Mouse (Mus musculus): ENCODE data around the gene Ramp1. TPM values are rescaled to one million over a fixed set of nuclear protein-coding genes. Genes with fewer than 3 reads are reported as not detected.

Ramp1 gene
- polyA plus RNA-seq, 1 experiment from 2014 or later, result 0.47 TPM

DNA sequence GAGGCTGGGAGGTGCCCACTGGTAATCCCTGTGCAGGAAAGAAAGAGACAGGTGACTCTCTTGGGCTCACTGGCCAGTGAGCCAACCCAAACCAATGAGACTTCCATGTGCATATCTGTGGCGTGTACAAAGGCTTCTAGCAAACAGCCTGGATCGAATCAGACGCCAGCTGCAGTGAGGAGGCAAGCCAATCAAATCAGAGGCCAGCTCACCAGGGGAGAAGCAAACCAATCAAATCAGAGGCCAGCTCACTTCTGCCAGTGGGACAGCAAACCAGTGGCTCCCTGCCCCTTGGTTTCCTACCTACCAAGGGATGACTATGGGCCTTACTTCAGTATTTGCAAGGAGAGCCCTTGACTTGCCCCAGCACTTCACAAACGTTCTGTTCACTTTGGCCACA is 46.9 kb downstream of the Ramp1 start:
- Histone ChIP-seq H3K4me3 (no peak overlapping the region), H3K27ac (replicated peaks) (no peak overlapping the region), H3K36me3 (no peaks in the 10 kb centered on the region), H3K27me3 (ENCODE audit: low read depth, poor library complexity, severe bottlenecking) (no peaks in the 10 kb centered on the region), H3K9me3 (replicated peaks) (no peaks in the 10 kb centered on the region), H3K4me1 (peaks cover 12% of the 10 kb centered on the region; the same call in 1 of the 2 replicates)
- 71% methylated on average over 4 of the region's 4 CpGs for WGBS
- no peak for DNase-seq (ENCODE audit: low spot score)

DNA sequence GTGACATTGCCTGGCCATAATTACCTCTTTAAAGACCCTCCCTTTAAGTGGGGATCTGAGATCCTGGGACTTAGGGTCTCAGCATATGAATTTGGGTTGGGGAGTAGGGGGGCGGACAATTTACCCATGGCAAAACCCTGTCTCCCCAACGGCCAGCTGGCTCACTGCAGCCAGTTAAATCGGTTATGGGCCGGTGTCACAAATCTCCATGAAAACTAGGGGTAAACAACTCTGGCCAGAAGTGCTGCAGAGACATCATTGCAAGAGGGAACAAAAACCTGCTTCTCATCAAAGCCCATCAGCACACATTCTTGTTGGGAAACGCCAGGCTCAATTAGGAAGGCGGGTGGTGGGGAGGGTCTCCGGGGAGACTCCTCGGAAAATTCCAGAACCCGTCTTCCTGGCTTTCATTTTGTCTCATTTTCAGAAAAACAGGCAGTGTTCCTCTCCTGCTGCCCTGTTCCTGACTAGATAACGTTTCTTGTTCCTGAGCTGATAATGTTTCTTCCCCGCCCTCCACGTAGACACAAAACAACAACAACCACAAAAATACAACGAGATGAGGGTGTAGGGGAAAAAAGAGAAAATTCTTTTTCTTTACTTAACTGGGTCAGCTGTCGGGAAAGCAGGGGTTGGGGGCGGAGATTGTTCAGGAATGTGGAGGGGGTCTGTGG is 47.9 kb downstream of the Ramp1 start:
- H3K27ac ChIP-seq (replicated peaks), result no peak overlapping the region
- H3K9me3 ChIP-seq (replicated peaks), result no peaks in the 10 kb centered on the region
- H3K27me3 ChIP-seq (ENCODE audit: low read depth, poor library complexity, severe bottlenecking), result no peaks in the 10 kb centered on the region
- DNase-seq (ENCODE audit: low spot score), result no peak
- no peaks in the 10 kb centered on the region for H3K36me3 ChIP-seq
- no peak overlapping the region for H3K4me3 ChIP-seq
- H3K4me1 ChIP-seq, result peaks cover 12% of the 10 kb centered on the region; the same call in 1 of the 2 replicates
- WGBS, result 69% methylated on average over 15 of the region's 15 CpGs

DNA sequence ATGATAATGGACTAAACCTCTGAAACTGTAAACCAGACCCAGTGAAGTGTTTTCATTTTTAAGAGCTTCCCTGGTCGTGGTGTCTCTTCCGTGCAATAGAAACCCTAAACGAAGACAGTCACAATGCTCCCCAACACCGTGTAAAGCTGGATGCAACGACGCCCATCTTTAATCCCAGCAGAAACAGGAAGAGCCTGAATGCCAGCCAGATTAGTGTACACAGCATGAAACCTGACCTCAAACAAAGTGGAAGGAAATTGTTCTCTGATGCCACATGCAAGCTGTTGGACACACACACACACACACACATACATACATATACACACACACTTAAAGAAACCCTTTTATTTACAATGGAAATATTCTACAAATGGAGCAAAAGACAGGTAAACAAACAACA is 51.5 kb downstream of the Ramp1 start:
- WGBS, result 78% methylated on average over 6 of the region's 6 CpGs
- Histone ChIP-seq H3K4me3 (no peak overlapping the region), H3K27ac (replicated peaks) (no peak overlapping the region), H3K9me3 (replicated peaks) (no peaks in the 10 kb centered on the region), H3K4me1 (peaks cover 12% of the 10 kb centered on the region; the same call in 1 of the 2 replicates), H3K27me3 (ENCODE audit: low read depth, poor library complexity, severe bottlenecking) (no peaks in the 10 kb centered on the region), H3K36me3 (no peaks in the 10 kb centered on the region)
- DNase-seq (ENCODE audit: low spot score), result no peak

DNA sequence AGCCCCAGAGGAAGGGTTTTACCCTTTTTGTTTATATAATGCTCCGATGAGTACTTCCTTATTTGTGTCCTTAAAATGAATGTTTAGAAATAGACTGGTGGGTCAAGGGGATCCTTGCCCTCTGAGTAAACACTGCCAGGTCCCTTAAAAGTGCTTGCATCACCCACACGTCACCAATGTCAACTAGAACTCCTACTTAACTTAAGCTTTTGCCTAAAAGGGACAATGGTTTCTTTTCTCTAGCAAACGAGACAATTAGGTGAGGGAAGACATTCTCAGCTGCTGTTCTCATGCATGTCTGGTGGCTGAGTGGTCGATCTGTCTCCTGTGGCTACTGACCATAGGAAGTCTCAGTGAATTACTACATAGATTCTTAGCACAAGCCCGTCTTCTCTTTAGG is 52.3 kb downstream of the Ramp1 start:
- Histone ChIP-seq H3K27me3 (ENCODE audit: low read depth, poor library complexity, severe bottlenecking) (no peaks in the 10 kb centered on the region), H3K27ac (replicated peaks) (no peak overlapping the region), H3K4me3 (no peak overlapping the region), H3K36me3 (no peaks in the 10 kb centered on the region), H3K9me3 (replicated peaks) (no peaks in the 10 kb centered on the region), H3K4me1 (peaks cover 9% of the 10 kb centered on the region; the same call in 1 of the 2 replicates)
- no peak for DNase-seq (ENCODE audit: low spot score)
- WGBS, result 65% methylated on average over 5 of the region's 5 CpGs

DNA sequence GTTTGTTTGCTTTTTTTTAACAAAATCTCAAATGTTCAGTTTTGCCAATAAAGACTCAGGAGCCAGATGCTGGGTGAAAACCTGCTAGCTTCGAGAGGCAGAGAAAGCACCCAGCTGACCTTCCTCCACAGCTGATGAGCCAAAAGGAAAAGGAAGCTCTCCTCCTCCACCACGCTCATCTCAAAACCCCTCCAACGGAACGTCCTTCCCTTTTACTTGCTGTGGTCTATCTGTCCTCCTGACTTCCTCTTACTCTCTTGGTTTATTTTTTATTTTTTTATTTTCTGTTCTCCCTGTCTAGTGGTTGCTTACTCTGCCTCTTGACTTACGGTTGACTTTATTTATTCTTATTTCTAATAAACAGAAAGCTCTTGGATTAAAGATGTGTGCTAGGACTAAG is 55.8 kb downstream of the Ramp1 start:
- Histone ChIP-seq H3K9me3 (replicated peaks) (no peaks in the 10 kb centered on the region), H3K36me3 (no peaks in the 10 kb centered on the region), H3K4me3 (no peak overlapping the region), H3K27ac (replicated peaks) (no peak overlapping the region), H3K27me3 (ENCODE audit: low read depth, poor library complexity, severe bottlenecking) (no peaks in the 10 kb centered on the region), H3K4me1 (no peaks in the 10 kb centered on the region)
- WGBS, result 81% methylated on average over 5 of the region's 5 CpGs
- DNase-seq (ENCODE audit: low spot score), result no peak

DNA sequence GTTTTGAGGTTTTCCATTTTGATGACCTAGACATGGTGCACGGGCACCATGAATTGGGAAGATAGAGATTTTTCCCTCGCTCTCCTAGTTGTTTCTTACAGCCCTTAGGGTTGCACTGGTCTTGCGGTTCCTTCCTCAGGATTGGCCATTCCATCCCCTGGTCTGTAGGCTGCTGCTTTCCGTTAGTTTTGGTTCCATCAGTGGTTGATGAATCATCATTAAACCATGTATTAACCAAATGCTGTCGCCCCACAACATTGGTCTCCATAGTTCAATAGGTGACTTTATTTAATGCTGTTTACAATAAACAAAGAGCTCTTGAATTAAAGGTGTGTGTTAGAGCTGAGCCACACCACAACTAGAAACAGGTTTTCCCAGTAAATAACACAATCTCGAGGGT is 58.1 kb downstream of the Ramp1 start:
- WGBS, result 83% methylated on average over 6 of the region's 6 CpGs
- H3K9me3 ChIP-seq (replicated peaks), result no peaks in the 10 kb centered on the region
- no peaks in the 10 kb centered on the region for H3K27me3 ChIP-seq (ENCODE audit: low read depth, poor library complexity, severe bottlenecking)
- no peaks in the 10 kb centered on the region for H3K4me1 ChIP-seq
- H3K27ac ChIP-seq (replicated peaks), result no peak overlapping the region
- no peak overlapping the region for H3K4me3 ChIP-seq
- H3K36me3 ChIP-seq, result no peaks in the 10 kb centered on the region
- no peak for DNase-seq (ENCODE audit: low spot score)

DNA sequence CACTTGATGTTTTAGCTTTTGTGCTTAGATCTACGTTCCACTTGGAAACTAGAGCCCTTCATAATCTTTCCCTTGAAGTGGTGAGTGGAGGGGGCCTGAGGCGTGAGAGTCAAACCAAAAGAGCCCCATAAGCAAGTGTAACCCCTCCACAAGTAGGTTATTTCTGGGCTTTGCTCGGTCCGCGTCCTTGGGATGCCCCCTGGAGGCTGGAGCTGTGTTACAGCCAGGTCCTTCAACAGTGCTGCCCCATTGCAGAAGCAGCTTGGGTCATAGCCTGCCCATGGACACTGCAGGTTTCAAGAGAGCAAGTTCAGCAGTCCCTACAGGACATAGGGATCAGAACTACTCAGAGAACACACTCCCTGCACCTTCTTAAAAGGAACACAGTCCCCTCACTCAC is 59.5 kb downstream of the Ramp1 start:
- Histone ChIP-seq H3K9me3 (replicated peaks) (no peaks in the 10 kb centered on the region), H3K27me3 (ENCODE audit: low read depth, poor library complexity, severe bottlenecking) (no peaks in the 10 kb centered on the region), H3K4me1 (no peaks in the 10 kb centered on the region), H3K27ac (replicated peaks) (no peak overlapping the region), H3K4me3 (no peak overlapping the region), H3K36me3 (no peaks in the 10 kb centered on the region)
- peak; percentile 39 for DNase-seq (ENCODE audit: low spot score)
- WGBS, result 19% methylated on average over 5 of the region's 5 CpGs

DNA sequence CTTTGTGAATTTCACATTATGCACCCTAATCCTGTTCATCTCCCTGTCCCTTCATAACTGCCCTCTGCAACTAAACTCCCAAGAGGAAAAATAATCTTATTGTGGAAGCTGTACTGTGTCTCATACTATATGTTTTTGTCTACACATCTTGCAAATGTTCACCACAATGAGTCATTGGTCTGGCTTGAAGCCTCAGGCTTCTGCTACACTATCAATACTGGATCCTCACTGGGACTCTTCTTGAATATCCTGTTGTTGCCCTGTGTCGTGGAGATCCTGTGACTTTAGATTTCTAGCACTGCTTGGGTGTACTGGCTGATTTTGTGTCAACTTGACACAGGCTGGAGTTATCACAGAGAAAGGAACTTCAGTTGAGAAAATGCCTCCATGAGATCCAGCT is 60.2 kb downstream of the Ramp1 start:
- Histone ChIP-seq H3K27ac (replicated peaks) (no peak overlapping the region), H3K9me3 (replicated peaks) (no peaks in the 10 kb centered on the region), H3K27me3 (ENCODE audit: low read depth, poor library complexity, severe bottlenecking) (no peaks in the 10 kb centered on the region), H3K4me3 (no peak overlapping the region), H3K4me1 (no peaks in the 10 kb centered on the region), H3K36me3 (no peaks in the 10 kb centered on the region)
- DNase-seq (ENCODE audit: low spot score), result no peak
- WGBS, result 81% methylated on average over 1 of the region's 1 CpGs

DNA sequence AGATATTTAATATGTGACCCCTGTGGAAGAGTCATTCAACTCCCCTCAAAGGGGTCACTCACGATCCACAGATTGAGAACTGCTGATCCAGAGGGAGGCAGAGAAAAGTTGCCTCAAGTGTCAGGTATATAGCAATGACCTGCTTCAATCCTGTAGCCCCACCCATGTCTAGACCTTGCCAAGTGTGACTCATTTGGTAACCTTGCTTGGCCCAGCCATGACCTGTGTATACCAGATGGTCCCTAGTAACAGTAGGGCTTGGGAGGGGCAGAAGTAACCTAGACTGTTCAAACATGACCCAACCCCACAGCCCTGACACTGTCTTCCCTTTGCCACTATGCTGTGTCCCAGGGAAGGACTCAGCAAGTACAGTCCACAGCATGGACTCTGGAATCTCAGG is 61.1 kb downstream of the Ramp1 start:
- H3K27me3 ChIP-seq (ENCODE audit: low read depth, poor library complexity, severe bottlenecking), result no peaks in the 10 kb centered on the region
- no peak overlapping the region for H3K27ac ChIP-seq (replicated peaks)
- no peak for DNase-seq (ENCODE audit: low spot score)
- no peaks in the 10 kb centered on the region for H3K36me3 ChIP-seq
- no peaks in the 10 kb centered on the region for H3K4me1 ChIP-seq
- H3K9me3 ChIP-seq (replicated peaks), result no peaks in the 10 kb centered on the region
- no peak overlapping the region for H3K4me3 ChIP-seq
- 82% methylated on average over 1 of the region's 1 CpGs for WGBS

DNA sequence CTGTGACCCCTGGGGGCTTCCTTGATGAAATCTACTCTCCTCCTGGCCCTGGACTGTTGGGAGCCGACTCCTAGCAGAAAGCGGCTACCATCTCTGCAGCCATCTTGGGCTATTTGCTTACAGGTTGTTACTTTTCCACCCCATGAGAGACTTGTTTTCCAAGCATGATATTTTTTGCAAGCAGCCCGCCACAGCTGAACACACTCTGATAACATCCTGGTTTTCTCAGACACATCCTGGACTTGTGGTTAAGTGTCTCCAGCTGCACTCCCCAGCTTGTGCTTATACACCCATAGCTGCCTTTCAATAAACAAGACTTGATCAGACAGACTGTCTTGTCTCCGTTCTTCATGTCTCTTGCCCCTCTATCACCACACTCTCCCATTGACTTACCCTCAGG is 61.6 kb downstream of the Ramp1 start:
- no peak overlapping the region for H3K4me3 ChIP-seq
- no peaks in the 10 kb centered on the region for H3K4me1 ChIP-seq
- DNase-seq (ENCODE audit: low spot score), result no peak
- no peaks in the 10 kb centered on the region for H3K27me3 ChIP-seq (ENCODE audit: low read depth, poor library complexity, severe bottlenecking)
- no peaks in the 10 kb centered on the region for H3K9me3 ChIP-seq (replicated peaks)
- H3K36me3 ChIP-seq, result no peaks in the 10 kb centered on the region
- no peak overlapping the region for H3K27ac ChIP-seq (replicated peaks)
- 83% methylated on average over 4 of the region's 4 CpGs for WGBS

DNA sequence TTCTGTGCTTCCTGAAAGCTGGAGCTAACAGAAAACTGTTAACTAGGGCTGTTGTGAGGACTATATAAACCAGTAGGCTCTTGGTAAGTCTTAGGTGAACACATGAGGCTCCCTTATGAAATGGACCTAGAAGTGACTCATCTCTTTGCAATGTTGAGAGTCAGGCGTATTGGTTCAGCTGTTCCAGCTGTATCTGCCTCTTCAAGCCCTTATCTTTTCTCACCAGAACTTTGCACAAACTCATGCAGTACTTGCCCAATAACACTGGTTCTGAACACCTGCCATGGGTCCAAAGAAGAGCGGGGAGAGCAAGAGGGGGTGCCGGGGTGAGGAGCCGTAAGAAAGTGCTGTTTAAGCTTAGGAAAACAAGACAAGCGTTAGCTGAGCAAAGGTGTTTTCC is 68.6 kb downstream of the Ramp1 start:
- no peak overlapping the region for H3K27ac ChIP-seq (replicated peaks)
- WGBS, result 94% methylated on average over 5 of the region's 5 CpGs
- H3K27me3 ChIP-seq (ENCODE audit: low read depth, poor library complexity, severe bottlenecking), result no peaks in the 10 kb centered on the region
- H3K4me3 ChIP-seq, result no peak overlapping the region
- no peaks in the 10 kb centered on the region for H3K9me3 ChIP-seq (replicated peaks)
- no peak for DNase-seq (ENCODE audit: low spot score)
- H3K36me3 ChIP-seq, result no peaks in the 10 kb centered on the region
- H3K4me1 ChIP-seq, result peaks cover 29% of the 10 kb centered on the region

DNA sequence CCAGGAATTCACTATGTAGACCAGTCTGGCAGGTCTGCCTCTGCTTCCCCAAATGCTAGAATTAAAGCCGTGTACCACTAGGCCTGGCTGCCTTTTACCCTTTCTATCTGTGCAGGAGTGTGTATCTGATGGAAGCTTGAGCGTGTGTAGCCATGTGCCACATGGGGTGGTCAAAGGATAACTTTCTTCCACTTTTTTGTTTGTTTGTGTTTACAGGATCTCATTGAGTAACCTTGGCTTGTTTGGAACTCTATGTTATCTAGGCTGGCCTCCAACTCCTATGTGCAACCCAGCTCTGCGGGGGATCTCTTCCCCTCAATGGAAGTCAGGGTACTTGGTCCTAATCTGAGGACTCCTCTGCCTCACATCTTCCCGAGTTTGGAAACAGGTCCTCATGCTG is 69.3 kb downstream of the Ramp1 start:
- peak overlapping the region; percentile 100 for H3K4me3 ChIP-seq
- WGBS, result 51% methylated on average over 4 of the region's 4 CpGs
- peak overlapping the region; percentile 90 for H3K27ac ChIP-seq (replicated peaks)

DNA sequence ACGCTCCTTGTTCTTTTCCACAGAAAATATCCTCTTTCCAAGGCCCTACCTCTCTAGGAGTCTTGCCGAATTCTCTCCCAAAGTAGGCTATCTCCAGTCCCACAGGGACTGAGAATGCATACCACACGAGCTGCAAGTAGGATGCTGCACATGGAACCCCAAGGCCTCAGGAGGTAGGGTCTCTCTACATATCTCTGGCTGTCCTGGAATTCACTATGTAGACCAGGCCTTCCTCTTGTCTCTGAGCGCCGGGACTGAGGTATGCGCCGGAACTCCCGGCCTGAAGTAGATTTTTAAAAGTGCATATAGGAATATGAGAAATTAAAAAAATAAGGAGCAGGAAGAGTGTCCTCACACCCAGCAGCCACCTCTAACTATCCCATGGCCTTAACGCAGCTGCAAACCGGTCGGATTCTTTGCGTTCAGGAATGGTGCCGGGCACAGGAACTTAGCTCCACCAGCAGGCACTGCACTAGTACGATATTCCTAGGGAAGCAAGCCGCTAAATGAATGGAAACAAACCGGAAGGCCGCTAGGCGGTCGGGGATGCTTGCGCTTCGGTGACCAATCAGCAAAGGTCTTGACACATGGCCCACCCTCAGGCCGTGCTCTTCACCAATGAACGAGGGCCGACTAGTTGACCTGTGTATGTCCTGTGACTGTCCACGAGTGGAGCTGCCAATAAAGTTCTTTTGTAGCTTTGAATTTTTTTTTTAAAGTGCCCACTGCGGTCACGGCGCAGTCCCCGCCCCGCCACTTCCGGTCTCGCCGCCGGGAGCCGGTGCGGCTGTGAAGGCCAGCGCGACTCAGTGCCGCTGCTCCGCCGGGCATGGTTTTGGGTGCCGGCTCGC is 70.2 kb downstream of the Ramp1 start, which contains the start of gene Ube2f:
Ube2f (plus strand) TSS at position 741 of the 851 bp plus-strand sequence.
- WGBS, result under 1% methylated on average over 43 of the region's 43 CpGs

More for the DNA sequence above, 69.3 kb downstream of the Ramp1 start:
- no peak for DNase-seq (ENCODE audit: low spot score)
- H3K9me3 ChIP-seq (replicated peaks), result no peaks in the 10 kb centered on the region
- H3K27me3 ChIP-seq (ENCODE audit: low read depth, poor library complexity, severe bottlenecking), result no peaks in the 10 kb centered on the region
- H3K4me1 ChIP-seq, result peaks cover 29% of the 10 kb centered on the region
- no peaks in the 10 kb centered on the region for H3K36me3 ChIP-seq

More for the DNA sequence above, 70.2 kb downstream of the Ramp1 start, which contains the start of gene Ube2f:
- H3K36me3 ChIP-seq, result peaks cover 8% of the 10 kb centered on the region
- H3K4me1 ChIP-seq, result peaks cover 29% of the 10 kb centered on the region
- H3K27me3 ChIP-seq (ENCODE audit: low read depth, poor library complexity, severe bottlenecking), result no peaks in the 10 kb centered on the region
- no peaks in the 10 kb centered on the region for H3K9me3 ChIP-seq (replicated peaks)
- peak within 1 kb of the TSS; percentile 90 for H3K27ac ChIP-seq (replicated peaks)
- H3K4me3 ChIP-seq, result peak within 1 kb of the TSS; percentile 100
- DNase-seq (ENCODE audit: low spot score), result peak; percentile 94
